Mouse (Mus musculus) embryonic fibroblast, embryonic 13.5 days (primary cell): Measurements from ENCODE around the gene Ago3.

Experiments
- CTCF ChIP-seq: IDR thresholded peaks from 2 replicates; pipeline ENCODE4 v1.5.1; 2011; ENCODE audit warnings: mild to moderate bottlenecking, control low read depth, low read length, moderate library complexity, borderline replicate concordance; ENCODE audit not compliant: insufficient read depth
- POLR2A ChIP-seq: IDR thresholded peaks from 2 replicates; pipeline ENCODE4 v1.6.1; 2011; ENCODE audit warnings: low read depth, mild to moderate bottlenecking, control low read depth, low read length, moderate library complexity

DNA sequence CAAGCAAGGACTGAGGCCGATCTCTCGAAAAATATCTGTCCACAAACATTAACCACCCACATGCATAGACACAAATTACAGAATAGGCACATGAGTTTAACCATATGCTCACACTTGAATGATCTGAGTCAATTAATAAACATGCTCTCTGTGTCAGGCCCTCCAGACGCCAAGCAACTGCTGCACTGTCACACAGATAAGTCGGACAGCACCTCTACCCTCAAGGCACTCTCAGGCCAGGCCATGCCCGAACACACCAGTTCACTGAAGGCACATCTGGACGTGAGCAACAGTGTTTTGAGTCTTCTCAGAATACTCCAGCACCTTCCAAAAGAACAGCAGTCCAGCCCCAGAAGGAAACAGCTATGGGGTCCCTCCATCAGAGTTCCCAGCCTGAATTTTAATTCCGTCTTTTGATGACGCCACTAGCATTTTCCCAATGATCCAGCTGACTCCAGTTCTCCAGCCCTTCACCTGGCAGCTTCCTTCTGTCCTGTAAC, 36.9 kb upstream of the Ago3 start:
- no peak for TF ChIP-seq POLR2A
- no peak for TF ChIP-seq CTCF
